ENCODE assay signal across 37 mouse cellular contexts in the genomic region with DNA sequence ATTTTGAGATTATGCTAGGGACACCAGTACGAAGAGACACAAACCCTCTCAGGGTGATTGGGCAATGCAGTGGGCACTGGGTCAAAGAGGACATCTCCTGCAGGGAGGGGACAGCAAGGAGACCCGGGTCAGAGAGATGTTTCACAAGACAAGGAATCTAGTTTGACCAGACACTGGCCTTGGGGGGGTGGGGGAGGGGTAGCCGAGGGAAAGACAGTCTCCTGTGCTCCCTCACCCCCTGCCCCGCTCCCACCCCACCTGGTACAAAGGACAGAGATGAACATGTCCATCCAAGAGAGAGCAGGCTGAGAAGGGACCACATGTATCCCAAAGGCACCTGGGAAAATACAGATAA. TPM values are rescaled to one million over a fixed set of nuclear protein-coding genes. Genes with fewer than 3 reads are reported as not detected.
DNase-seq lines count a peak whose midpoint lies in the region; ATAC-seq and TF ChIP-seq lines count a peak whose summit lies in the region.
"Had no signal": no experiment of that assay in that cellular context is flagged by ENCODE, and none has a peak within 500 bp of the region (broad histone marks: within the 10 kb centered on the region; RNA-seq: fewer than 3 reads in every experiment).

No protein-coding gene starts in this region.

- no peak overlapping the region for H3K4me2 ChIP-seq in lung, postnatal 0 days (replicated peaks; ENCODE audit: low read depth, low read length)
- H3K4me2 ChIP-seq: embryonic facial prominence, embryonic 15.5 days; forebrain, embryonic 13.5 days; heart, embryonic 12.5 days; hindbrain, embryonic 15.5 days; limb, embryonic 12.5 days; liver, embryonic 15.5 days; midbrain, embryonic 15.5 days; neural tube, embryonic 15.5 days had no signal

- no peak for ATAC-seq in lung, postnatal 0 days
- ATAC-seq: forebrain, embryonic 13.5 days; inflammation-experienced regulatory T-cells, adult 6 months; midbrain, embryonic 15.5 days had no signal

- no peak overlapping the region for H3K4me3 ChIP-seq in heart, embryonic 10.5 days
- no peak overlapping the region for H3K4me3 ChIP-seq in lung, postnatal 0 days (ENCODE audit: low read depth, low read length)
- no peak overlapping the region for H3K4me3 ChIP-seq in lung, adult 2 months (replicated peaks; ENCODE audit: extremely low read depth, low read depth, low read length)
- H3K4me3 ChIP-seq in embryonic facial prominence, embryonic 10.5 days = no peak overlapping the region
- H3K4me3 ChIP-seq: embryonic facial prominence, embryonic 15.5 days; forebrain, embryonic 13.5 days; heart, embryonic 12.5 days; hindbrain, embryonic 10.5 days; hindbrain, embryonic 15.5 days; limb, embryonic 12.5 days; liver, embryonic 15.5 days; midbrain, embryonic 10.5 days; midbrain, embryonic 15.5 days; neural tube, embryonic 15.5 days had no signal

- TF ChIP-seq EP300 in lung, postnatal 0 days (IDR thresholded peaks at IDR 0.05) = no peak

- intact Hi-C loops in heart, postnatal 14 days (cut with DNase I) = no loop called here

- no peak overlapping the region for H3K9ac ChIP-seq in lung, postnatal 0 days (replicated peaks; ENCODE audit: low read depth)
- H3K9ac ChIP-seq: embryonic facial prominence, embryonic 15.5 days; forebrain, embryonic 13.5 days; heart, embryonic 12.5 days; hindbrain, embryonic 15.5 days; limb, embryonic 12.5 days; liver, embryonic 15.5 days; midbrain, embryonic 15.5 days; neural tube, embryonic 15.5 days had no signal

- no peaks in the 10 kb centered on the region for H3K36me3 ChIP-seq in heart, embryonic 10.5 days
- H3K36me3 ChIP-seq in lung, postnatal 0 days (ENCODE audit: insufficient read depth, low read length) = no peaks in the 10 kb centered on the region
- no peaks in the 10 kb centered on the region for H3K36me3 ChIP-seq in embryonic facial prominence, embryonic 10.5 days (replicated peaks)
- H3K36me3 ChIP-seq: embryonic facial prominence, embryonic 15.5 days; heart, embryonic 12.5 days; hindbrain, embryonic 10.5 days; hindbrain, embryonic 15.5 days; limb, embryonic 12.5 days; liver, embryonic 15.5 days; midbrain, embryonic 10.5 days; midbrain, embryonic 15.5 days; neural tube, embryonic 15.5 days had no signal

- 52% methylated on average over 4 of the region's 4 CpGs for WGBS in heart, embryonic 10.5 days
- 31% methylated on average over 4 of the region's 4 CpGs for WGBS in lung, postnatal 0 days
- WGBS in lung, adult 2 months = 44% methylated on average over 4 of the region's 4 CpGs
- WGBS in embryonic facial prominence, embryonic 10.5 days = 66% methylated on average over 4 of the region's 4 CpGs

- H3K4me1 ChIP-seq in heart, embryonic 10.5 days = peaks cover 52% of the 10 kb centered on the region
- H3K4me1 ChIP-seq in lung, postnatal 0 days (ENCODE audit: insufficient read depth, low read depth, low read length) = peaks cover 17% of the 10 kb centered on the region
- peaks cover 10% of the 10 kb centered on the region for H3K4me1 ChIP-seq in lung, adult 2 months (ENCODE audit: control insufficient read depth, insufficient read depth, low read length)
- peaks cover 44% of the 10 kb centered on the region for H3K4me1 ChIP-seq in embryonic facial prominence, embryonic 10.5 days
- H3K4me1 ChIP-seq: forebrain, embryonic 13.5 days had no signal

- no peak for DNase-seq in heart, embryonic 10.5 days (ENCODE audit: low spot score)
- no peak for DNase-seq in heart, postnatal 14 days
- no peak for DNase-seq in lung, postnatal 0 days (ENCODE audit: low spot score)
- DNase-seq in lung, adult 2 months = no peak
- no peak for DNase-seq in embryonic facial prominence, embryonic 10.5 days (ENCODE audit: low spot score)
- peak; percentile 79 for DNase-seq in yolk sac, embryonic 10.5 days (ENCODE audit: low spot score)
- DNase-seq in testis, postnatal 10 days (ENCODE audit: low spot score) = no peak
- DNase-seq: adrenal gland, adult 2 months; adrenal gland, postnatal 36 days; cerebellum, adult 18-20 months; cerebellum, postnatal 14 days; gastrocnemius, postnatal 25 days; heart, adult 11 months; heart, postnatal 10 days; kidney, adult 9 months; kidney, postnatal 10 days; layer of hippocampus, postnatal 36 days; retina, postnatal 1 day; right cerebral cortex, postnatal 25 days had no signal

- no peak for TF ChIP-seq CTCF in lung, postnatal 0 days (IDR thresholded peaks at IDR 0.05)
- no peak for TF ChIP-seq CTCF in lung, adult 2 months (IDR thresholded peaks at IDR 0.05; ENCODE audit: insufficient read depth, low read length)

- peak overlapping the region; percentile 45; the same call in 1 of the 2 replicates for H3K27ac ChIP-seq in heart, embryonic 10.5 days
- H3K27ac ChIP-seq in lung, postnatal 0 days (ENCODE audit: low read length) = peak overlapping the region; percentile 81
- peak overlapping the region; percentile 73 for H3K27ac ChIP-seq in embryonic facial prominence, embryonic 10.5 days (replicated peaks)
- H3K27ac ChIP-seq: forebrain, embryonic 13.5 days; hindbrain, embryonic 10.5 days; hindbrain, embryonic 15.5 days; limb, embryonic 12.5 days; liver, embryonic 15.5 days; midbrain, embryonic 10.5 days; midbrain, embryonic 15.5 days; neural tube, embryonic 15.5 days had no signal

- H3K27me3 ChIP-seq in heart, embryonic 10.5 days (ENCODE audit: insufficient read depth, poor library complexity, severe bottlenecking) = peaks cover 50% of the 10 kb centered on the region
- H3K27me3 ChIP-seq in lung, postnatal 0 days (replicated peaks; ENCODE audit: insufficient read depth, low read length) = no peaks in the 10 kb centered on the region
- H3K27me3 ChIP-seq in embryonic facial prominence, embryonic 10.5 days (replicated peaks; ENCODE audit: low read depth, poor library complexity, severe bottlenecking) = peaks cover 54% of the 10 kb centered on the region

- H3K9me3 ChIP-seq in heart, embryonic 10.5 days = no peaks in the 10 kb centered on the region
- no peaks in the 10 kb centered on the region for H3K9me3 ChIP-seq in lung, postnatal 0 days (ENCODE audit: low read length)
- no peaks in the 10 kb centered on the region for H3K9me3 ChIP-seq in embryonic facial prominence, embryonic 10.5 days
- H3K9me3 ChIP-seq: embryonic facial prominence, embryonic 15.5 days; forebrain, embryonic 13.5 days; heart, embryonic 12.5 days; hindbrain, embryonic 10.5 days; hindbrain, embryonic 15.5 days; limb, embryonic 12.5 days; liver, embryonic 15.5 days; midbrain, embryonic 10.5 days; midbrain, embryonic 15.5 days; neural tube, embryonic 15.5 days had no signal

- TF ChIP-seq POLR2A in lung, adult 2 months (IDR thresholded peaks at IDR 0.05; ENCODE audit: borderline replicate concordance, extremely low read depth, low read depth, low read length) = no peak

RNA-seq across cellular contexts. Expression of a gene that starts 1.3 kb away (rescaled TPM):
- polyA plus RNA-seq in heart, embryonic 10.5 days (2016; fragmentation: Nextera tagmentation; extraction: Ambion mirVana) = 2.8 and 6.9 TPM in 2 replicates
- under 1 TPM; 0.14 to 0.59 TPM for total RNA-seq in heart, postnatal 14 days (2021)
- polyA plus RNA-seq in lung, postnatal 0 days (2015; fragmentation: Nextera tagmentation; extraction: Ambion mirVana) = 28.2 and 29.2 TPM in 2 replicates
- 9.2 and 18.9 TPM in 2 replicates for polyA plus RNA-seq in lung, adult 2 months (2012; rRNA removed)
- 16.7 and 17.5 TPM in 2 replicates for polyA plus RNA-seq in embryonic facial prominence, embryonic 10.5 days (2016; fragmentation: Nextera tagmentation; extraction: Ambion mirVana)
- total RNA-seq: adrenal gland, adult 2 months; adrenal gland, postnatal 36 days; gastrocnemius, adult 18-20 months; gastrocnemius, postnatal 25 days; layer of hippocampus, postnatal 36 days; left cerebral cortex, postnatal 14 days; megakaryocyte progenitor cell, adult 5-6 weeks had no signal
- polyA plus RNA-seq: adrenal gland, adult 2 months; forebrain, embryonic 13.5 days; inflammation-experienced regulatory T-cells, adult 6 months; midbrain, embryonic 15.5 days had no signal

RNA-seq across cellular contexts. Expression of a gene that starts 15.9 kb away (rescaled TPM):
- polyA plus RNA-seq in heart, embryonic 10.5 days (2016; fragmentation: Nextera tagmentation; extraction: Ambion mirVana) = 8.8 and 12.1 TPM in 2 replicates
- 1 to 10 TPM; 5.7 to 5.9 TPM for total RNA-seq in heart, postnatal 14 days (2021)
- 33.7 and 35.5 TPM in 2 replicates for polyA plus RNA-seq in lung, postnatal 0 days (2015; fragmentation: Nextera tagmentation; extraction: Ambion mirVana)
- polyA plus RNA-seq in lung, adult 2 months (2012; rRNA removed) = 16.3 and 23.2 TPM in 2 replicates
- polyA plus RNA-seq in embryonic facial prominence, embryonic 10.5 days (2016; fragmentation: Nextera tagmentation; extraction: Ambion mirVana) = 14.8 and 17.0 TPM in 2 replicates

RNA-seq across cellular contexts. Expression of a gene that starts 32.7 kb away (rescaled TPM):
- polyA plus RNA-seq in heart, embryonic 10.5 days (2016; fragmentation: Nextera tagmentation; extraction: Ambion mirVana) = 6.1 and 8.5 TPM in 2 replicates
- not detected for total RNA-seq in heart, postnatal 14 days (2021)
- 1.2 and 1.6 TPM in 2 replicates for polyA plus RNA-seq in lung, postnatal 0 days (2015; fragmentation: Nextera tagmentation; extraction: Ambion mirVana)
- not detected in 2 replicates for polyA plus RNA-seq in lung, adult 2 months (2012; rRNA removed)
- 2.1 and 2.8 TPM in 2 replicates for polyA plus RNA-seq in embryonic facial prominence, embryonic 10.5 days (2016; fragmentation: Nextera tagmentation; extraction: Ambion mirVana)
- total RNA-seq: adrenal gland, adult 2 months; adrenal gland, postnatal 36 days; gastrocnemius, adult 18-20 months; gastrocnemius, postnatal 25 days; heart, postnatal 10 days; layer of hippocampus, postnatal 36 days; left cerebral cortex, postnatal 14 days; liver, adult 2 months had no signal
- polyA plus RNA-seq: adrenal gland, adult 2 months; cortical plate, adult 2 months; embryonic facial prominence, embryonic 15.5 days; forebrain, embryonic 13.5 days; inflammation-experienced regulatory T-cells, adult 6 months; liver, adult 2 months; midbrain, embryonic 15.5 days; neural tube, embryonic 15.5 days had no signal

RNA-seq across cellular contexts. Expression of a gene that starts 38.0 kb away (rescaled TPM):
- 2.7 and 10.2 TPM in 2 replicates for polyA plus RNA-seq in heart, embryonic 10.5 days (2016; fragmentation: Nextera tagmentation; extraction: Ambion mirVana)
- total RNA-seq in heart, postnatal 14 days (2021) = 1 to 10 TPM in 1 of 2 experiments, under 1 TPM in 1; 0.22 to 1.4 TPM
- 547 and 583 TPM in 2 replicates for polyA plus RNA-seq in lung, postnatal 0 days (2015; fragmentation: Nextera tagmentation; extraction: Ambion mirVana)
- polyA plus RNA-seq in lung, adult 2 months (2012; rRNA removed) = 333 and 552 TPM in 2 replicates
- polyA plus RNA-seq in embryonic facial prominence, embryonic 10.5 days (2016; fragmentation: Nextera tagmentation; extraction: Ambion mirVana) = 18.2 and 18.8 TPM in 2 replicates
- total RNA-seq: megakaryocyte progenitor cell, adult 5-6 weeks had no signal
- polyA plus RNA-seq: inflammation-experienced regulatory T-cells, adult 6 months had no signal

RNA-seq across cellular contexts. Expression of a gene that starts 41.5 kb away (rescaled TPM):
- polyA plus RNA-seq in heart, embryonic 10.5 days (2016; fragmentation: Nextera tagmentation; extraction: Ambion mirVana) = not detected in 2 replicates
- not detected for total RNA-seq in heart, postnatal 14 days (2021)
- polyA plus RNA-seq in lung, postnatal 0 days (2015; fragmentation: Nextera tagmentation; extraction: Ambion mirVana) = not detected in 2 replicates
- not detected in 2 replicates for polyA plus RNA-seq in lung, adult 2 months (2012; rRNA removed)
- not detected in 2 replicates for polyA plus RNA-seq in embryonic facial prominence, embryonic 10.5 days (2016; fragmentation: Nextera tagmentation; extraction: Ambion mirVana)
- total RNA-seq: adrenal gland, adult 2 months; adrenal gland, postnatal 36 days; gastrocnemius, adult 18-20 months; gastrocnemius, postnatal 25 days; heart, postnatal 10 days; layer of hippocampus, postnatal 36 days; left cerebral cortex, postnatal 14 days; liver, adult 2 months; megakaryocyte progenitor cell, adult 5-6 weeks had no signal
- polyA plus RNA-seq: adrenal gland, adult 2 months; brain, embryonic 14.5 days; cortical plate, adult 2 months; embryonic facial prominence, embryonic 15.5 days; forebrain, embryonic 13.5 days; heart, embryonic 12.5 days; hindbrain, embryonic 10.5 days; hindbrain, embryonic 15.5 days; inflammation-experienced regulatory T-cells, adult 6 months; large intestine, adult 2 months; limb, embryonic 12.5 days; liver, adult 2 months; liver, embryonic 15.5 days; midbrain, embryonic 10.5 days; midbrain, embryonic 15.5 days; neural tube, embryonic 15.5 days had no signal
